Mouse (Mus musculus) heart, postnatal 0 days (tissue): Measurements from ENCODE around the gene AI597479.

Experiments
- CTCF ChIP-seq: IDR thresholded peaks from 2 replicates; pipeline ENCODE4 v1.5.1; 2016; ENCODE audit warnings: antibody characterized with exemption, control low read depth, low read depth
- EP300 ChIP-seq: IDR thresholded peaks from 2 replicates; pipeline ENCODE4 v1.6.1; 2016; ENCODE audit warnings: antibody characterized with exemption, low read depth

DNA sequence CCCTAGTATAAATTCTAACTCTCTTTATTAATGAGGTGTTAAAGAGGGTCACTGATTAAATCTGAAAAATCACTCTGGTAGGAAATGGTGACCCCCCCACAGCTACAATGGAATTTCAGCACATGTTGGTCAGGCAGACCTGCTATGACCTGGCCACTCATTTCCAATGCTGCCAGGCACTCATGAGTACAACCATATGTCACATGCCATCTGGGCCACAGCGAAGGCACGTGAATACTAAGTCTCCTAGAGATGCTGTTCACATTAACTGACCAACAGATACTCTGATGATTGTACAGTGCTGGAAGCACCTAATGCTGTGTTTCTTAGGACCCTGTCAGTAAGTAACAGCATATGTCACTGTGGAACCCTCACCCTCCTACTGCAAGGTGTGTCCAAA is 23.7 kb upstream of the AI597479 start:
- TF ChIP-seq CTCF, result no peak
- TF ChIP-seq EP300, result no peak
